Mouse (Mus musculus) forebrain, embryonic 10.5 days (tissue): Measurements from ENCODE around the gene Immp2l. TPM values are rescaled to one million over a fixed set of nuclear protein-coding genes. Genes with fewer than 3 reads are reported as not detected.
A peak's percentile ranks its signal among the peaks of the same experiment; 100 is the strongest.

Experiments used
- DNase-seq: peaks from one replicate; pipeline ENCODE4 v3.0.0-alpha.2; 2017; ENCODE audit warnings: low spot score; ENCODE audit errors: extremely low spot score
- H3K27ac ChIP-seq: fragments of 300-500 bp; sonication (generic); 2 replicates; pipeline ENCODE4 v1.5.1; 2016; ENCODE audit warnings: mild to moderate bottlenecking
- H3K27me3 ChIP-seq: fragments of 300-500 bp; sonication (generic); 2 replicates; pipeline ENCODE4 v1.6.1; 2016; ENCODE audit warnings: mild to moderate bottlenecking; ENCODE audit not compliant: poor library complexity, severe bottlenecking
- H3K36me3 ChIP-seq: fragments of 300-500 bp; sonication (generic); replicated peaks from 2 replicates; pipeline ENCODE4 v1.6.1; 2016; ENCODE audit warnings: mild to moderate bottlenecking, moderate library complexity
- H3K4me1 ChIP-seq: fragments of 300-500 bp; sonication (generic); 2 replicates; pipeline ENCODE4 v1.6.1; 2016
- H3K4me3 ChIP-seq: fragments of 300-500 bp; sonication (generic); 2 replicates; pipeline ENCODE4 v1.5.1; 2016; ENCODE audit warnings: mild to moderate bottlenecking, moderate library complexity
- H3K9me3 ChIP-seq: fragments of 300-500 bp; sonication (generic); 2 replicates; pipeline ENCODE4 v1.6.1; 2016; ENCODE audit warnings: mild to moderate bottlenecking, moderate library complexity
- WGBS: fragments of 180-500 bp; shearing (Covaris S2); methylation state at CpG from one replicate; pipeline ENCODE4 v1.1.7; 2016; 5-methylcytosine and 5-hydroxymethylcytosine counted together
- polyA plus RNA-seq: library from polyadenylated mRNA; unstranded; fragments of >200 nt; fragmentation: Nextera tagmentation; extraction: Ambion mirVana; gene quantifications from 2 replicates; pipeline ENCODE4 v1.2.1, GENCODE M21; 2016

Gene Immp2l
- polyA plus RNA-seq, 1 experiment from 2014 or later = 8.6 TPM

DNA sequence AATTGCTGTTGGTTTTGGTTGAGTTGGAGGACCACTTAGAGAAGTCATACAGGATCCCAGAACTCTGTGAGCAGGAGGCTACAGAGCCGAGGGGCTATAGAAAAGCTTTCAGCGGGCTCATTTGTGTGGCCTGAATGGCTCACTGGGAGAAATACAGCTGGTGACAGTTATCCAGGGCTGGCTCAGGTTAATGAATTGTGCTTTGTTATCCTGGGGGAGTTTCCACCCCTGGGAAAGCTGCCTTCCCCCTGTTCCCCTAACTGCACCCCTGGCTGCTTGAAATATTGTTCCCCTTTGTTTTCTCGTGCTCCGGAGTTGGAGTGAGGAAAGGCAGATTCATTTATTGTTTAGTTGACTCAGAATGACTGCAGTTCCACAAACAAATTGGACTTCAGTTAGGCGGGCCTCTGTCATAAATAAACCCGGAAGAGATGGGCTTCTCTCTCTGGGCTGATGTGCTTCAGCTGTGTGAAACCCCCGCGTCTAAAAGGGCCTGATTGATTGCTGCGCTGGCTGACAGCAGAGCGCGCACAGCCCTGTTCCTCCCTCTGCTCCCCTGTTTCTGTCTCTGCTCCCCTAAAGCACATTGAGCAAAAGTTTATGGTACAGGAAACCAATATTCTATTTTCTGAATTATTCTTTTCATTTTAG, 291.0 kb downstream of the Immp2l start:
- peak; percentile 55 for DNase-seq
- peak overlapping the region; percentile 80 for H3K27ac ChIP-seq
- peaks cover 38% of the 10 kb centered on the region for H3K4me1 ChIP-seq
- no peaks in the 10 kb centered on the region for H3K9me3 ChIP-seq
- 9% methylated on average over 11 of the region's 11 CpGs for WGBS
- H3K4me3 ChIP-seq = peak overlapping the region; percentile 32
- no peaks in the 10 kb centered on the region for H3K36me3 ChIP-seq
- H3K27me3 ChIP-seq = no peaks in the 10 kb centered on the region

- no peak overlapping the region for H3K27ac ChIP-seq
- H3K9me3 ChIP-seq = no peaks in the 10 kb centered on the region
- H3K4me1 ChIP-seq = peaks cover 39% of the 10 kb centered on the region
- H3K27me3 ChIP-seq = no peaks in the 10 kb centered on the region
- H3K4me3 ChIP-seq = no peak overlapping the region
- H3K36me3 ChIP-seq = no peaks in the 10 kb centered on the region
- no peak for DNase-seq
- 85% methylated on average over 4 of the region's 4 CpGs for WGBS
These were observed 292.0 kb downstream of the Immp2l start for GRCm38 (mm10) chr12:41315871-41316270.

- Histone ChIP-seq H3K4me3 (no peak overlapping the region), H3K9me3 (no peaks in the 10 kb centered on the region), H3K27me3 (no peaks in the 10 kb centered on the region), H3K27ac (no peak overlapping the region), H3K4me1 (peaks cover 45% of the 10 kb centered on the region), H3K36me3 (no peaks in the 10 kb centered on the region)
- WGBS = 87% methylated on average over 4 of the region's 4 CpGs
- DNase-seq = no peak
These were observed 292.5 kb downstream of the Immp2l start for GRCm38 (mm10) chr12:41316426-41316825.

- no peaks in the 10 kb centered on the region for H3K36me3 ChIP-seq
- no peaks in the 10 kb centered on the region for H3K9me3 ChIP-seq
- no peak for DNase-seq
- 94% methylated on average over 2 of the region's 2 CpGs for WGBS
- H3K4me1 ChIP-seq = peaks cover 41% of the 10 kb centered on the region
- no peak overlapping the region for H3K4me3 ChIP-seq
- no peaks in the 10 kb centered on the region for H3K27me3 ChIP-seq
- no peak overlapping the region for H3K27ac ChIP-seq
These were observed 293.5 kb downstream of the Immp2l start for GRCm38 (mm10) chr12:41317431-41317830.

DNA sequence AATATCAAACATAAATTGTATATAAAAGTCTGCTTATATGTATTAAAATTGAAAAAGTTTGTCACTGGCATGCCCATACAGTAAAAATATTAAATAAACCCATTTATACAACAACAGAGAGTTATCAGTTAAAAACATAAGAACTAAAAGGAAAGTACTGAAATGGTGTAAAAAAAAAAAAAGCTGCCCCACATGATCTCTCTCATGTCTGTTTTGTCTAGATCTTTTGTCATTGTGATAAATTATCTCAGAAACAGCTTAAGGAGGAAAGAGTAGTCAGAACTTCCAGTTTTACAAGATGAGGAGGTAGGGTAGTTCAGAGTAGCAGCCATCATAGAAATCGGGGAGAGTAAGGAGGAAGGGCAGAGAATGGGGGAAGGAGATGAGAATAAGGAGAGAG, 298.1 kb downstream of the Immp2l start:
- no peaks in the 10 kb centered on the region for H3K27me3 ChIP-seq
- WGBS = 71% methylated on average over 1 of the region's 1 CpGs

GRCm38 (mm10) chr12:41324418-41324817, 300.5 kb downstream of the Immp2l start:
- Histone ChIP-seq H3K9me3 (no peaks in the 10 kb centered on the region), H3K4me3 (no peak overlapping the region), H3K36me3 (no peaks in the 10 kb centered on the region), H3K27me3 (no peaks in the 10 kb centered on the region), H3K27ac (no peak overlapping the region), H3K4me1 (peaks cover 6% of the 10 kb centered on the region)
- WGBS = 83% methylated on average over 2 of the region's 2 CpGs
- no peak for DNase-seq

More for the DNA sequence above, 298.1 kb downstream of the Immp2l start:
- Histone ChIP-seq H3K4me3 (no peak overlapping the region), H3K9me3 (no peaks in the 10 kb centered on the region), H3K36me3 (no peaks in the 10 kb centered on the region), H3K27ac (no peak overlapping the region), H3K4me1 (peaks cover 6% of the 10 kb centered on the region)
- DNase-seq = no peak

- no peak overlapping the region for H3K27ac ChIP-seq
- DNase-seq = no peak
- 83% methylated on average over 2 of the region's 2 CpGs for WGBS
- H3K36me3 ChIP-seq = no peaks in the 10 kb centered on the region
- no peak overlapping the region for H3K4me3 ChIP-seq
- peaks cover 6% of the 10 kb centered on the region for H3K4me1 ChIP-seq
- no peaks in the 10 kb centered on the region for H3K9me3 ChIP-seq
- no peaks in the 10 kb centered on the region for H3K27me3 ChIP-seq
These were observed 301.9 kb downstream of the Immp2l start for GRCm38 (mm10) chr12:41325756-41326155.

- WGBS = 84% methylated on average over 7 of the region's 7 CpGs
- H3K27me3 ChIP-seq = no peaks in the 10 kb centered on the region
- DNase-seq = no peak
- H3K9me3 ChIP-seq = no peaks in the 10 kb centered on the region
- H3K4me3 ChIP-seq = no peak overlapping the region
- no peaks in the 10 kb centered on the region for H3K36me3 ChIP-seq
- H3K4me1 ChIP-seq = no peaks in the 10 kb centered on the region; the same call in 1 of the 2 replicates
- H3K27ac ChIP-seq = no peak overlapping the region
These were observed 307.2 kb downstream of the Immp2l start for GRCm38 (mm10) chr12:41330988-41331671.

DNA sequence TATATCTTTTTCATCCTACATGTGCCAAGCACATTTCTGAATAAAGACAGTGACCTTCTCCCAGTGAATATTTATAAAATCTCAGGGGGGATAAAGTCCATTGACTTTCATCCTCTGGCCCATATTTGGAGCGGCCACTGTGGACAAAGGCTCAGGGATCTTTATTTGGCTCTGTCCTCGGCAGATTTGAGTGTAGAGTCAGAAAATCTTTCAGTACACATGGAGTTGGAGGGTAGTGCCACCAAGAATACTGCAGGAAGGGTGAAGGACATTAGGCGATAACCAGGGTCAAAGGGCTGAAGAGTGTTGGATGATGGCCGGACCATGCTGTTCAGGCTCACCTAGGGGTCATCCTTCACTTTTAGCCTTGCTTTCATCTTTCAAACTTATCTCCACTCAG, 321.7 kb downstream of the Immp2l start:
- H3K36me3 ChIP-seq = no peaks in the 10 kb centered on the region
- H3K9me3 ChIP-seq = no peaks in the 10 kb centered on the region
- WGBS = 85% methylated on average over 4 of the region's 4 CpGs
- H3K27me3 ChIP-seq = no peaks in the 10 kb centered on the region
- H3K4me3 ChIP-seq = no peak overlapping the region
- no peak for DNase-seq
- no peak overlapping the region for H3K27ac ChIP-seq
- H3K4me1 ChIP-seq = 0 out of 2 replicates have a peak, but pooled peaks cover 4% of the 10 kb centered on the region

DNA sequence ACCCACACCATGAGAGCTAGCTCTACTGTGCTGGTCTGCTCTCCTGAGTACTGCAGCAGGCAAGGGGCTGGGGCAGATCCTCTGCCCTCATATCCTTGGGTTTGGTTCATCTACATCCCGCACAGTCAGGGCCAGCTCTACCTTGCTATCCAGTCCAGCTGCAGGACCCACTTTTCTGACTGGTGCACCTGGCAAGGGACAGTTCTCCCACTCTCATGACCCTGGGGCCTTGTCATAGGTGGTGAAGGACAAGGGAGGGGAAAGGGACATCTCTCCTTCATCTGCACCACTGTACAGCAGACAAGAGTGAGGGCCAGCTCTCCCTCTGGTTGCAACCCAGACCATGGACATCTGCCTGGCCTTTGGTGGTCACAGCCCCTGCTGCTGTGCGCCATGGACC, 323.6 kb downstream of the Immp2l start:
- H3K4me3 ChIP-seq = no peak overlapping the region
- no peaks in the 10 kb centered on the region for H3K36me3 ChIP-seq
- no peak for DNase-seq
- no peaks in the 10 kb centered on the region for H3K9me3 ChIP-seq
- peaks cover 7% of the 10 kb centered on the region; the same call in 1 of the 2 replicates for H3K4me1 ChIP-seq
- H3K27ac ChIP-seq = no peak overlapping the region
- no peaks in the 10 kb centered on the region for H3K27me3 ChIP-seq
- 96% methylated on average over 2 of the region's 2 CpGs for WGBS

GRCm38 (mm10) chr12:41349386-41349785, 325.5 kb downstream of the Immp2l start:
- Histone ChIP-seq H3K27me3 (no peaks in the 10 kb centered on the region), H3K4me3 (no peak overlapping the region), H3K27ac (no peak overlapping the region), H3K36me3 (no peaks in the 10 kb centered on the region), H3K9me3 (no peaks in the 10 kb centered on the region), H3K4me1 (peaks cover 7% of the 10 kb centered on the region; the same call in 1 of the 2 replicates)
- DNase-seq = no peak
- 94% methylated on average over 2 of the region's 2 CpGs for WGBS

GRCm38 (mm10) chr12:41349814-41350213, 325.9 kb downstream of the Immp2l start:
- no peaks in the 10 kb centered on the region for H3K36me3 ChIP-seq
- no peak overlapping the region for H3K4me3 ChIP-seq
- H3K27me3 ChIP-seq = no peaks in the 10 kb centered on the region
- 69% methylated on average over 2 of the region's 2 CpGs for WGBS
- no peak for DNase-seq
- peaks cover 7% of the 10 kb centered on the region; the same call in 1 of the 2 replicates for H3K4me1 ChIP-seq
- H3K27ac ChIP-seq = no peak overlapping the region
- H3K9me3 ChIP-seq = no peaks in the 10 kb centered on the region

DNA sequence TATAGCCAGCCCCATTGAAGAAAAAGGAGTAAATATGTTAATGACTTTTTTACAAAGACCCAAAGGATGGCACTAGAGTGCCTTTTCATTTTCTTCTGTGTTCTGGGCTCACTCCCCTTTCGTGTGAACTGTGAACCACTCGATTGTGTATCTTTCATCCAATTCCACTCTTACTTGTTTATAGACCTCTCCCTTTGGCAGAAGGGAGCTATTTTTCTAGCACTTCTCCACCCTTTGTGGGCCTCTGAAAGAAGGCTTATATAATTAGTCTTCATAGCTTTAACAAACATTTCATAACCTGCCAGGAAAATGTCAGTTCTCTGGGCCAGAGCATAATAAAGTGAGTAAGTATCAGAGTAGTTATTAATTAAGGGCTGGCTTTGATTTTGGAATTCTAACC, 327.4 kb downstream of the Immp2l start:
- H3K4me1 ChIP-seq = peaks cover 12% of the 10 kb centered on the region; the same call in 1 of the 2 replicates
- H3K36me3 ChIP-seq = no peaks in the 10 kb centered on the region
- H3K4me3 ChIP-seq = no peak overlapping the region
- 62% methylated on average over 2 of the region's 2 CpGs for WGBS
- H3K9me3 ChIP-seq = no peaks in the 10 kb centered on the region
- no peak for DNase-seq
- no peaks in the 10 kb centered on the region for H3K27me3 ChIP-seq
- no peak overlapping the region for H3K27ac ChIP-seq
